Mouse (Mus musculus) testis, adult 2 months (tissue): Measurements from ENCODE around the gene 1700001L19Rik. TPM values are rescaled to one million over a fixed set of nuclear protein-coding genes. Genes with fewer than 3 reads are reported as not detected.

Source experiments
- H3K27ac ChIP-seq: fragments of 200-500 bp; 2 replicates; pipeline ENCODE4 v1.5.1; 2012; ENCODE audit warnings: low read depth, low read length; ENCODE audit not compliant: control insufficient read depth, insufficient read depth
- H3K27me3 ChIP-seq: fragments of 200-500 bp; 2 replicates; pipeline ENCODE4 v1.6.1; 2012; ENCODE audit warnings: mild to moderate bottlenecking, low read length, moderate library complexity; ENCODE audit not compliant: control insufficient read depth, insufficient read depth
- H3K36me3 ChIP-seq: fragments of 200-500 bp; 2 replicates; pipeline ENCODE4 v1.6.1; 2012; ENCODE audit warnings: mild to moderate bottlenecking, low read length; ENCODE audit not compliant: control insufficient read depth, insufficient read depth
- H3K4me1 ChIP-seq: fragments of 200-500 bp; 2 replicates; pipeline ENCODE4 v1.6.1; 2012; ENCODE audit warnings: low read length; ENCODE audit not compliant: control insufficient read depth, insufficient read depth
- H3K4me3 ChIP-seq: fragments of 200-500 bp; 2 replicates; pipeline ENCODE4 v1.5.1; 2012; ENCODE audit warnings: low read depth, mild to moderate bottlenecking, low read length, moderate library complexity, mixed read lengths; ENCODE audit not compliant: control insufficient read depth
- CTCF ChIP-seq: fragments of 200-500 bp; IDR thresholded peaks from 2 replicates; pipeline ENCODE4 v1.5.1; 2012; ENCODE audit warnings: low read depth, mild to moderate bottlenecking, inconsistent platforms, low read length, moderate library complexity; ENCODE audit not compliant: control insufficient read depth, insufficient read depth, insufficient replicate concordance
- POLR2A ChIP-seq: fragments of 200-500 bp; IDR thresholded peaks from 2 replicates; pipeline ENCODE4 v1.6.1; 2012; ENCODE audit warnings: low read depth, mild to moderate bottlenecking, inconsistent platforms, low read length, moderate library complexity; ENCODE audit not compliant: control insufficient read depth
- polyA plus RNA-seq: library from polyadenylated mRNA; depleted of rRNA; stranded (reverse); fragments of >200 nt; gene quantifications from 2 replicates; pipeline ENCODE4 v1.2.3, GENCODE M21; 2012

The 1700001L19Rik gene
- polyA plus RNA-seq, 1 experiment: 97.9 TPM

DNA sequence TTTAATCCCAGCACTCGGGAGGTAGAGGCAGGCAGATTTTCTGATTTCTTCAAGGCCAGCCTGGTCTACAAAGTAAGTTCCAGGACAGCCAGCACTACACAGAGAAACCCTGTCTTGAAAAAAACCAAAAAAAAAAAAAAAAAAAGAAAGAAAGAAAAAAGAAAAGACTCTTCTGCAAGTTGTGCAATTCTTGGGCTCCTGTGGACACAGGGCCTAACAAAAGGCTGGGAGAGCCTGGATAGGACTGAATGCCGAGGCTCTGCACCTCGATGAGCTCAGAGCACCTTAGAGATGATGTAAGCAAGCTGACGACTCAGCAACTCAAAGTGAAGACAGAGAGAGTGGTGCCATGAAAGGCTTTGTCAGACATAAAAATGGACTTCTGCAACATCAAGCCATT is 22.8 kb upstream of the 1700001L19Rik start:
- H3K36me3 ChIP-seq: peaks cover 3% of the 10 kb centered on the region

DNA sequence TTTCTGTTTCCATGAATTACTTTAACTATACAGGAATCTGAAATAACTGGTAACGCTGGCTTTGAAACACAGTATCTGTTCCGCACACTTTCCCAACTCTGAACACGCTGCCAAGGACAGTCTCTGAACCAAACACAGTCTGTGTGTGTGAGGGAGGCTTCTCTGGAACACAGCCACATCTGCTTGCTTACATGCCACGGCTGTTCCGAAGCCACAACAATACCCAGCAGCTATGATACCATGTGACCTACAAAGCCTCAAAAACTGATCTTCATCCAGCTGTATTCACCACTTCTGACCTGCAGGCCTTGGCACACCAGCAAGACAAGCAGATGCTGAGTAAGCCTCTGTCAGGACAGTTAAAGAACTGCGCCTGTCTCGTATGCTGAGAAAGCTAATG is 19.3 kb upstream of the 1700001L19Rik start:
- H3K4me3 ChIP-seq: no peak overlapping the region
- peak overlapping the region; percentile 32 for H3K27ac ChIP-seq
- H3K36me3 ChIP-seq: peaks cover 3% of the 10 kb centered on the region
- no peaks in the 10 kb centered on the region; the same call in 1 of the 2 replicates for H3K4me1 ChIP-seq
- H3K27me3 ChIP-seq: no peaks in the 10 kb centered on the region
- TF ChIP-seq POLR2A (no peak), CTCF (no peak)

More for the DNA sequence above, 22.8 kb upstream of the 1700001L19Rik start:
- no peaks in the 10 kb centered on the region for H3K4me1 ChIP-seq
- no peak overlapping the region for H3K27ac ChIP-seq
- H3K27me3 ChIP-seq: no peaks in the 10 kb centered on the region
- H3K4me3 ChIP-seq: no peak overlapping the region
- TF ChIP-seq POLR2A: no peak
- no peak for TF ChIP-seq CTCF

DNA sequence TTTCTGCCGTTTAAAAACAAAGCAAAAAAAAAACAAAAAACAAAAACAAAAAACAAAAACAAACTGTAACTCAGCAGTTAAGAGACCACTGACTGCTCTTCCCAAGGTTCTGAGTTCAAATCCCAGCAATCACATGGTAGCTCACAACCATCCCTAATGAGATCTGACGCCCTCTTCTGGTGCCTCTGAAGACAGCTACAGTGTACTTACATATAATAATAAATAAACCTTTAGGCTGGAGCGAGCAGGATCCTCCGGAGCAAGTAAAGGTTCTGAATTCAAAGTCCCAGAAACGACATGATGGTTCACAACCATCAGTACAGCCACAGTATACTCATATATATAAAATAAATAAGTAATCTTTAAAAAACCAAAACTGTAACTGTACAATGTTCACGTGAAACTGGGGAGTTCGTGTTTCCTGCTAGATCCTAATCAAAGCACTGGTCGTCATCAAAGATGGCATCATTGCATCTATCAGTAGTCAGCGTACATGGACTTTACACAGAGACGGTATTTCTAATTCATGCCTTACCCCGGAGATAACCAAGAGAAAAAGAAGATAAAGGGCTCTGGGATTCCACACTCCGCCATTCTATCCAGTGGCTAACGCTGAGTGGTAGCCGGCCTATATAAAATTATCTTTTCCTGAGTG is 16.0 kb upstream of the 1700001L19Rik start:
- Histone ChIP-seq H3K4me1 (no peaks in the 10 kb centered on the region; the same call in 1 of the 2 replicates), H3K4me3 (peak overlapping the region; percentile 94), H3K36me3 (peaks cover 1% of the 10 kb centered on the region), H3K27me3 (no peaks in the 10 kb centered on the region), H3K27ac (peak overlapping the region; percentile 90)
- TF ChIP-seq CTCF: no peak
- no peak for TF ChIP-seq POLR2A

DNA sequence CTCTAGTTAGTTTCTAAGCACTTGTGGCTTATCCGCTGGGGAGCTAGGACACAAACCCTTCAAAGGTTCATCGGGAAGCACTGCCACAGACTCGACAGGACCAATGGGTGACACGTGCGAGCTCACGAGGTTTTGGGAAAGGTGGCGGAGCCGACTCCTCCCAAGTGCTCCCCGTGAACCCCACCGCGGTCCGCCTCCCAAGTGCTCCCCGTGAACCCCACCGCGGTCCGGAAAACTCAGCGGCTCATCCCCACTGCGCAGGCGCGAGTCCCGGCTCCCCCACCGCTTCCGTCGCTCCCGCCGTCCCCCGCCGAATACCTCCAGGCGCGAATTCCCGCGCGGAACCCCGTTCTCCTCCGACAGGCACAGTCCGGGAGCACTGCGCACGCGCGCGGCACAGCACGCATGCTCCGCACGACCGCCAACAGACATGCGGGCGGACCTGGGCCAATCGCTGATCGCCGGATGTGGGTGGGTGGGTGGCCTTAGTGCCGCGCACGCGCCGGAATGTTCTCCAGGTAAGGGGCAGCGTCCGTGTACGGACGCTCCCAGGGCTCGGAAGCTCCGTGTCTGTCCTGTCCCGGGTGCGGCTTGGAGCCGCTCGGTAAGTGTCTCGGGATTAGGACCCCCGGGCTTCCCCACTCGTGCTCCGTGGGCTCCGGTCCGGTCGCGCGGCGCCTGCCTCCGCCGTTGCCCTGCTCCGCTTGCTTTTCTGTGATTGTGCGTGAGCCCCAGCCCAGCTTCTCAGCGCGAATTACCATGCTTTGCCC is 15.3 kb upstream of the 1700001L19Rik start, which contains the start of the genes Mtrr and Fastkd3:
Gene Mtrr, minus strand, starts transcription at position 403 of the 770 bp plus-strand sequence.
Gene Fastkd3, plus strand, starts transcription at position 488 of the 770 bp plus-strand sequence.
- peak within 1 kb of the TSS; percentile 94 for H3K4me3 ChIP-seq
- H3K36me3 ChIP-seq: peaks cover 1% of the 10 kb centered on the region
- H3K27ac ChIP-seq: peak within 1 kb of the TSS; percentile 90
- H3K27me3 ChIP-seq: no peaks in the 10 kb centered on the region
- no peaks in the 10 kb centered on the region; the same call in 1 of the 2 replicates for H3K4me1 ChIP-seq
- TF ChIP-seq CTCF: no peak
- TF ChIP-seq POLR2A: peak; percentile 74

DNA sequence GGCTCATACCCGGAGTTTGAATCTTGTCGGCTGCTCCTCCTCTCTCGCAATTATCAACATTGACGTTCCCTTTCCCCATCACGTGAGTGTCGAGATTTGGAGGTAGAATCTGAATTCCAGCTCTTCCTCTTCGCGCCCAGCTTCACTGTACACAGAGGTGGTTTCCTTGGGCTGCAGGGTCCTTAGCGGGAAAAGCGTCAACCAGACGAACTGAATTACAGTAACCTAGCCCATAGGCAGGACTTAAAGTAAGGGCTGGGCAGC is 14.8 kb upstream of the 1700001L19Rik start:
- Histone ChIP-seq H3K4me3 (peak overlapping the region; percentile 94), H3K36me3 (peaks cover 1% of the 10 kb centered on the region), H3K27me3 (no peaks in the 10 kb centered on the region), H3K4me1 (no peaks in the 10 kb centered on the region; the same call in 1 of the 2 replicates), H3K27ac (peak overlapping the region; percentile 78)
- TF ChIP-seq POLR2A (no peak), CTCF (no peak)

DNA sequence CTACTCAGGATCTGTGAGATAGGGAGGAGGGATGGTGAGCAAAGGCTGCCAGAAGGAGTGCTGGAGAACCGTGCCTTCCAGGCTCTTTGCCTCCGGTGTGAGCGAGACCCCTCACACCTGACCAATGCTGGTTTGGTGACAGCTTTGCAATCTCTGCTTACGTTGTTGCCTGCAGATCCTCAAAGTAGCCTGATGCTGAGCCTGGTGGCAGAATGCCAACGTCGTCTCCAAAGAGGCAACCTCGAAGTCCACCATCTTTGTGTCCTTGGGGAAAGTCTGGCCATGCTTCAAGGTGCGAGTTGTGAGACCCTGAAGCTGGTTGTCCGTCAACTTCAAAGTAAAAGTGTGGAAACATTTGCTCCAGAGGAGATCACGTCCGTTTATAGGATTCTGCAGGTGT is 13.3 kb upstream of the 1700001L19Rik start:
- Histone ChIP-seq H3K4me1 (no peaks in the 10 kb centered on the region; the same call in 1 of the 2 replicates), H3K27ac (no peak overlapping the region), H3K27me3 (no peaks in the 10 kb centered on the region), H3K4me3 (no peak overlapping the region), H3K36me3 (peaks cover 1% of the 10 kb centered on the region)
- no peak for TF ChIP-seq CTCF

DNA sequence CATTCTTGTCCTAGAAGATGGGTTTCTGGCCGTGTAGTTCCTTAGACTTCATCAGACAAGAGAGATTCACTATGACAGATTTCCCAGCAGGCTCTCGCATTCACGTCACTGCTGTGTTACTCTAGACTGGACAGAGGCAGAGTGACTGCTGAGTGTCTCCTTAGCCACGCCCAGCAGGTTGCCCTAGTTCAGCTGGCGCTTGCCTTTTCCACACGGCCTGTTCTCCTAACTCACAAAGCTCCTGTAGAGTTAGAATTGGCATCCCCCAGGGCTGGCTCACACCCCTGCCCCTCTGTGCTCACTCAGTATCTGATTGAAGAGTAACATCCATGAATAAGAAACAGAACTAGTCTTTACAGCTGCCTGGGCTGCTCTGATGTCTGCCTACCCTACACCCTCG is 11.8 kb upstream of the 1700001L19Rik start:
- TF ChIP-seq POLR2A (no peak), CTCF (no peak)
- Histone ChIP-seq H3K27ac (no peak overlapping the region), H3K4me3 (no peak overlapping the region), H3K4me1 (no peaks in the 10 kb centered on the region; the same call in 1 of the 2 replicates), H3K36me3 (no peaks in the 10 kb centered on the region; the same call in 1 of the 2 replicates), H3K27me3 (no peaks in the 10 kb centered on the region)
